Mouse (Mus musculus): ENCODE results near the gene Bri3.

The Bri3 gene

DNA sequence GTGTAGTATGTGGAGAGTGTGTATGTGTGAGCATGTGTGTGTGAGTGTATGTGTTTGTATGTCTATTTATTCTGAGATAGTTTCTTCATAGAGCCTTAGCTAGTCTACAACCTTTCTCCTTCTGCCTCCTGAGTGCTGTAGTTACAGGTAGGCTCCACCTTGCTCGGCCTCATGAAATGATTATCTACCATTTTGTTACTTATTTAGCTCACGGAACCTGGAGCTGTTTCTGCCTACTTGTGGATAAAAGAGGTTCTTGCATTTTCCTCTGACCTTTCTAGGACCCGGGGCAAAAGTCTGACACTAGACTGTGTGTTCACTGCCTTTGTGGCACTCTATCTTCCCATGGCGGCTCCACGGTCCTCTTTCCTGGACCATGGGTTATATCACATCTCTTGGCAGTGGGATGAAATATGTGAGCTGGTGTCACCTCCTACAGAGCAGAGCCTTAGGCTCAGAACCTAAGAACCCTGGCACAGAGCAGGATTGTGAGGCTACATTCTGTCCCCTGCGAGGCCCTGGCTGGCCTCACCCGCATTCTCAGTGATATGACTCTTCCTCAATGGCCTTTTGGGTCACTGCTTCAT lies at the start of gene Bri3:
Bri3 (plus strand) TSS at position 537 of the 587 bp plus-strand sequence.
- no peak for DNase-seq (ENCODE audit: extremely low read depth, low read depth, low spot score)

DNA sequence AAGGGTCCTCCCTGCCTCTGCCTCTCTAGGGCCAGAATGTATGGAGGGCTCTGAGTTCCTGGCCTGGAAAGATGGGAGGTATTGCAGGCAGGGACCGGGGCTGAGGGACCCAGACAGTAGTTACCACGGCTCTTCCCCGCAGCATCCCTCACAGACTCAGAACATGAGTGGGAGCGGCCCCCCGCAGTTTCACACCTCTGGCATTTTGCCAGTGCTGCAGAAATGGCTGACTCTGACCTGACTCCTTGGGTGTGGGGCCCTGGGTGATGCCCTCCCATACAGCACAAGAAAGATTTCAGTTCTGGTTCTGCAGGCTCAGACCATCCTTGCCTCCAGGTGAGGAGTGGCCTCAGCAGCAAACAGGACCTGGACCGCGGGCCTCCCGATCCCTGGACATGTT lies 48.7 kb upstream of the Bri3 start:
- no peak for DNase-seq (ENCODE audit: extremely low read depth, low read depth, low spot score)

DNA sequence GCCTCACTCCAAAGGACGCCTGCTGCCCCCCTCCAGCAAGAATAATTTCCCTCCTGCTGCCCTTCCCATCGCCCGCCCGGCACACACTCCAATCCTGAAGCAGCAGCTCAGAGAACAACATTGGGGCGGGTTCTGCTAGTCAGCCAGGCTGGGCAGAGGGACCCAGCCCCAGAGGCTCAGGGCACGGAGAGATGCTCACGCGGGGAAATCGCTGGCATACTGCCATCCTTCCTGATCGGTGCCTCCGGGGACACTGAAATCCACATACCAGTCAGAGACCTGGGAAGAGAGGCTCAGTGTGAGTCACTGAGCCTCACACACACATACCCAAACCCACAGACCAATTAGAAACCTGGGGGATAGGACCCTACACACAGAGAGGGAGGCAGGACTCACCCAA lies 43.6 kb upstream of the Bri3 start:
- DNase-seq (ENCODE audit: extremely low read depth, low read depth, low spot score) = no peak

DNA sequence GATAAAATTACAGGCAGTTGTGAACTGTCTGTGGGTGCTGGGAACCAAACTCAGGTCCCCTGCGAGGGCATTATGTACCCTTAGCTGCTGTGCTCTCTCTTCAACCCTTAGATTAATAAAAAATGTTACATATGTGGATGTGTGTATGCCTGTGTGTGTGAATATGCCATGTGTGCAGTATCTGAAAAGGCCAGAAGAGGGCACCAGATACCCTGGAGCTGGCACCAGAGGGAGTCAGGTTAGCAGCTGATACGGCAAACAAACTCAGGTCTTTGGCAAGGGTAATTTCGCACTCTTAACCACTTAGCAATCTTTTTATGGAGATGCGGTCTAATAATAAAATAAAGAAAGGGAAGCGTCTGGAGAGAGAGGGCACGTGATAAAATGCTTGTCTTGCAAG lies 41.8 kb upstream of the Bri3 start:
- no peak for DNase-seq (ENCODE audit: extremely low read depth, low read depth, low spot score)

DNA sequence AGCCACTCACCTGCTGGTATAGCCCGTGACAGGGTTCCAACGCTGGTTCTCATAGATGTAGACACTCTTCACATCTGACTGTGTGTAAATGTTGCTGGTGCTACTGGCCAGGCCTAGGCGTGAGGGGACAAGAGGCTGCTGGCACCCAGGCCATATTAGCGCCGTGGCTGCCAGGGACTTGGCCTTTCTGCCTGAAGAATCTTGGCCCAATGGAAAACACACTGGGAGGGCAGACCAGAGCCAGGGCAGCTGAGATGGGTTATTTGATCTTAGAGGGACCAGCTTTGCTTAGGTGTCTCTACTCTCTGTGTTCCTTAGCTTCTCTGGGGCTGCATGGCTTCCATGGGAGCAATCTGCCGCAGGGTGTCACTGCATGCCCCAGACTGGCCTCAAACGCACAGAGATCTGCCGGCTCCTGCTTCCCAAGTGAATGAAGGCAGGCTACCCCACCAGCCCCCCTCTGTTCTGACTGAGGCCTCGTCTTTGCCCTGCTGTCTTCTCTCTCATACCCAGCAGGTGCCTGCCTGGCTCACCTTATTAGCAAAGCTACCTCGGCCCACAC lies 40.8 kb upstream of the Bri3 start:
- no peak for DNase-seq (ENCODE audit: extremely low read depth, low read depth, low spot score)

DNA sequence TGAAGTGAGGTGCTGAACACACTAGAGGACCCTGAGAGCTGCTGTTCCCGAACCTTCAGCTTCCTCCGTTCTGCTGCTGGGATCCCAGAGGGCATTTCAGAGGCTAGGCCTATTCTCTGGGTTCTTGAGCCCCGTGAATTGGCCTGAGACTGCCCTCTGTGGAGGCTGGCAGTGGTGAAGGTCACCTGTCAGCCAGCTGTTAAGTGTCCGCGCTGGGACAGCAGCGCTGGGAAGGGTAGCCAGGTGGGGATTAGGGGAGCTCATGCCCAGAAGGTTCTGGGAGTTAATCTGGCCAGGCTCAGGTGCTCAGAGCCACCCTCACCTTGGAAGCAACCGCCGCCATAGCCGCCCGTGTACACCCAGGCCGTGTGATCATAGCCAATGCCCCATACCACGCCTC lies 39.9 kb upstream of the Bri3 start:
- DNase-seq (ENCODE audit: extremely low read depth, low read depth, low spot score) = no peak

DNA sequence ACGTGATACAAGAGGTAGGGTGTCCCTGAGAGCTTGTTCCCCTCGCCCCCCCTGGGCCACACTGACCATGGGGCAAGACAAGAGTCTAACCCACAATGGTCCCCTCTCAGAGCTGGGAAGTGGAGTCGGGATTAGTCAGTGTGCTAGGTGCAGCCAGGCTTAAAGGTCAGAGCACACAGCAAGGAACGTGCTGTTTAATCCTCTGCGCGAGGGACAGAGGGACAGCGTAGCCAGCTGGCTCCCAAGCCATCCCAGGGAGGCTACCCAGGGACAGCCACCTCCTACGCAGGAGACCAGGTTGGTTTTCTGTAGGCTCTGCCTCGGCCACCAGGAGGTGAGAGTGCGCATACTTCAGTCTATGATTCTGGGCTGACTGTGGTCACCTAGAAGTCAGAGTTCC lies 39.3 kb upstream of the Bri3 start:
- no peak for DNase-seq (ENCODE audit: extremely low read depth, low read depth, low spot score)

DNA sequence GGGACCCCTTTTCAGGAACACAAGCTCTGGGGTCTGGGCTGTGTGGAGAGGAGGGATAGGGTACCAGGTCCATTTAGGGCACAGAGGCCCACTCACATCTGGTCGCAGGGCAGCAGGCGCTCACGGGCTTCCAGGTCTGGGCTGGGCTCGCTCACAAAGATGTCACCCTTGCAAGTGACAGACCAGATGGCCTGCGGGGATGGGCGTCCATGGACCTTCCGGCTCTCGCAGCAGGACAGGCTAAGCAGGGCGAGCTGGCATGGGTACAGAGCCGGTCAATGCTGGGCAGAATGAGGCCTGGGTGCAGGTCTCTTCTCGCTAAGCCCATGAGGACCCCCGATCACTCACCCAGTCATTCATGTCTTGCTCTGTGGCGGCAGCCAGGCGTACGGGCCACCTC lies 38.2 kb upstream of the Bri3 start:
- DNase-seq (ENCODE audit: extremely low read depth, low read depth, low spot score) = no peak

DNA sequence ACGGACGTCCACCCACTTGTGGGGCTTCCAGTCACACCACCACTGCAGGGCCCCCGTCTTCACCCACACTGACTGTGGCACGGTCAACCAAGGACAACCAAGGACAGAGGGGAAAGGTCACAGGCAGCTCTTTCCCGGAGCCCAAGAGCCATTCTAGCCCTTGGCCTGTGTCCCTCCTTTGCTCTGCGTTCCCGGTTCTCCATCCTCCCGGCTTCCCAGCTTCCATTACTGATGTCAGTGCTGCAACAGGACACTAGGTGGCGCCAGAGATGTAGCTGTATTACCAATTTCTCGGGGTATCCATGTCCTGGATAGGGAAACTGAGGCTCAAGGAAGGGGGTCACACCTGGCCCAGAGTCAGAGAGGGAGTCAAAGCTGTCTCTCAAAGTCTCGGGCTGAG lies 36.8 kb upstream of the Bri3 start:
- no peak for DNase-seq (ENCODE audit: extremely low read depth, low read depth, low spot score)

DNA sequence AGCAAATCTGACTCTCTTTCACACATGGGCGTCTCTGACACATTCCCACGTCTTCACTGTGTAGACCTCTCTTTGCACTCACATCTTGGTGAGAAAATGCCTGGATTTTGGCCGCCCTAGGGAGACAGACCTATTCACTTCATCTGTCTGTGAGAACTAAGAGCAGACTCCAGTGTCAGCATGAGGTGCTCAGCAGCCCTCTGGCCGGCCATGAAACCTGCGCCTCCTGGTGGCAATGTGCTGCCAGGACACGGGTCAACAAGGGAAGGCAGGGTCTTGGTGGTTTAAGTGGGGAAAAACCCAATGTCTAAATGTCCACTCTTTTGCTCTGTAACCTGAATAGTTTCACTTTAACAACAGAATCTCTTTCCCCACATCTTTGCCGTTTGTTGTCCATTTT lies 29.8 kb upstream of the Bri3 start:
- no peak for DNase-seq (ENCODE audit: extremely low read depth, low read depth, low spot score)

DNA sequence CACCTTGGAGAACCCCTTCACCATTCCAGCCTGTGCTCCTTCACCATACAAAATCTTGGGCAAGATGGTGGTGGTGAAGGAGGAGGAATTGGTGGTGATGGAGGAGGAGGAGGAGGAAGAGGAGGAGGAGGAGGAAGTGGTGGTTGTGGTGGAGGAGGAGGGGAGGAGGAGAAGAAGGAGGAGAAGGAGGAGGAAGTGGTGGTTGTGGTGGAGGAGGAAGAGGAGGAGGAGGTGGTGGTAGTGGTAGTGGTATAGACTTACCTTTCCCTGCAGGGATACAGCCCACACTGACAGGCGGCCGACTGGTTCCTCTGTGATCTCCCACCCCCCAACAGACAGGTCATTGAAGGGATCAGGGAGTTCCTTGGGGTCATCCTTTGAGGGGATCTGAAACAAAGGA lies 28.2 kb upstream of the Bri3 start:
- DNase-seq (ENCODE audit: extremely low read depth, low read depth, low spot score) = no peak

DNA sequence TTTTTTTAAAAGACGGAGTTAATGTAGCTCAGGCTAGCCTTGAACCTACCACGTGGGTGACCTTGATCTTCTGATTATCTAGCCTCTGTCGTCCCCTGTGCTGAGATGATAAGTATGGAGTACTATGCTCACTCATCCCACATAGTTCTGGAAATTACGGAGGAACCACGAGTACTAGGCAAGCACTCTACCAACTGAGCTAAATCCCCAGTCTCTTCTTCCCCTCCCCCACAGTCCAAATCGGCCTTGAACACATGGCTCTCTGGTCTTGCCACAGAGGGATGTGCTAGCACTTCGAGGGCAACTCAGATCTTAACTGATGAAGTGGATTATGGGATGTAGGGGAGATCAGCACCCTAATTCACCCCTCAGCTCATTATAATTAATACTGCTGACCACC lies 26.2 kb upstream of the Bri3 start:
- DNase-seq (ENCODE audit: extremely low read depth, low read depth, low spot score) = no peak

DNA sequence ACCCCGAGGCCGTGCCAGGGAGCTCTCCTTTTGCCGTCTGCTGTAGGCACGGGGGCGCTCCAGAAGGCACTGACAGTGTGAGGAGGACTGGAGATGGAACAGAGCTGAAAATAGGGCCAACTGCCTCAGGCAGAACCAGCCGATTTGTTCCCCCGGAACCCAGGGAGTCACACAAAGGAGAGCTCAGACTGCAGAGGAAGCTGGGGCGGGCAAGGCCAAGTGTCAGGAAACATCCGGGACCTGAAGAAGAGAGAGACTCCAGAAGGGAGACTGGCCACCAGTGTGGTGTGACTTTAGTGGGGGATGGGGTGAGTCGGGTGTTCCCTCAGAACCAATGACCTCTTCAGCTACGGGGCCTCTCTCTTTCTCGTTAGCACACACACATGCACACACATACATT lies 24.9 kb upstream of the Bri3 start:
- DNase-seq (ENCODE audit: extremely low read depth, low read depth, low spot score) = no peak

DNA sequence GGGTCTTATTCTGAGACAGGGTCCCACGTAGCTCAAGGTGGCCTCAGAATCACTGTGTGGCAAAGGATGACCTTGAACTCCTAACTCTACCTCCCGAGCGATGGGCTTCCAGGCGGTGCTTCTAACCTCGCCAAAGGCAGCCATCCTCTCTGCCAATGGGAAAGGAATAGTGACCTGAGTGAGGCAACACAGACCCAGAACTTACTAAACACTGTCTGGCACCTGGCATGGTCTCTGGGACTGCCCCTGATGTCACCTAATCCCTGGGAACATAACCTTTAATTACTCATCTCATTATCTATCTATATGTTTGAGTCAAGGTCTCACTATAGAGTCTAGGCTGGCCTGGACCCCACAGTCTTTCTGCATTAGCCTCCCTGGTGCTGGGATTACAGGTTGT lies 24.3 kb upstream of the Bri3 start:
- DNase-seq (ENCODE audit: extremely low read depth, low read depth, low spot score) = no peak

DNA sequence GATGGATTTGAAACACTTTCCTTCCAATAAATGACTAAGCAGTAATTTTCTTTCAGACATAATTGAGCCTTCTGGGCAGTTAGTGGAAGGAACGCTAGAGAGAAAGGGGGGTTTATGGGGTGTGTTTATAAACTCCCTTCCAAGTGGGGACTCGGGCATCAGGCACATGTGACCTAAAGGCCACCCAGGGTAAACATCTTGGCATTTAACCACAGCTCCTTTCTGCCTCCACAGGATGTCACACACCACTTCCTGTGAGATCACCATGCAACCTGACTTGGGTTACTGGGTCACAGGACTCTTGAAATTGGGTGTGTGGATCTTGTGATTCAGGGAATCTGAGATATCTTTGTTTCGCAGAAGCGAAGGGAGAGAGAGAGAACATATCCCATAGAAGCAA lies 22.9 kb upstream of the Bri3 start:
- DNase-seq (ENCODE audit: extremely low read depth, low read depth, low spot score) = no peak

DNA sequence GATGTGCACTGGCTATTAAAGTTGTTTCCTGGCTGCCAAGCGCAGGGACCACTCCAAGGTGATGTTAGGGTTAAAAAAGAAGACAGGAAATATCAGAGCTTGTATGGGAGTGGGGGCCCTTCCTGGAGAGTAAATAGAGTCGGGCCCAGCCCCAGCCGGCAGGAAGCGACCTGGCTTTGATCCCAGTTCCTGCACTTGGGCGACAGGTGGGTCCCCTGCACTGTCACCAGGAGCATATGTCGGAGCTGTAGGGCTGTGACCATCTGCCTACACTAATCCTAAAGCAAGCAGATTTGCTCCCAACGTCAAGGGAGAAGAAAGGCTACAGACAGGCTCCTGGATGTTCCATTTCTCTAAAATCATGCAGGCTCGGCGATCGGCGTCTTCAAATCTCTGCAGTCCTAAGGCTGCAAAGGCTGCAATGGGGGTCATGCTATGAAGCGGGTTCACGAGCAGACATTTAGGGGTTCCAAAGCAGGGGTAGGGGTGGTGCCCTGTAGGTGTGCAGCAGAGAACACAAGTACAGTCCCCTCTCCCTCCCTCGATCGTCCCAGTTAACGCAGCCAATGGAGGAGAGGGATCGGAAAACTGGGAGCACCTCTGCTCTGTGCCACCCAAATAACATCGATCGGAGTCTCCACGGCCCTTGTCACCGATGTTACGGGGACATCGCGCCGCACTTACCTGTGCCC lies 21.3 kb upstream of the Bri3 start:
- no peak for DNase-seq (ENCODE audit: extremely low read depth, low read depth, low spot score)

DNA sequence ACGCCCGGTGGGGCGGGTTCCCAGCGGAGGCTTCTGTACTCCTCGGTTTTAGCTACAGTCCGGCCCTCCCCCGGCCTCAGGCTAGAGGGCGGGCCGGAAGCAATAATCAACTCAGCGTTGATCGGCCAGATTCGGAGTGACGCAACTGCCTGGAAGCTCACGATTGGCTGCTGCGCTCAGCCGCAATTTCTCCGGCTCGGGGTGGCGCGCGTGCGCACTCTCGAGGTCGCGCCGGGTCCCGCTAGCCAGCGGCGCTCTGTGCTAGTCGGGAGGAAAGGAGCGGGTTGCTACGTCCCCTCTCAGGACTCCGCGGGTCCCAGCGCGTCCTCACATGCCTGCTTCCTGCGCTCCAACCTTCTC lies 20.8 kb upstream of the Bri3 start, which contains the start of gene Tecpr1:
Tecpr1 (minus strand) TSS at position 113 of the 360 bp plus-strand sequence.
- DNase-seq (ENCODE audit: extremely low read depth, low read depth, low spot score) = peak; percentile 76

DNA sequence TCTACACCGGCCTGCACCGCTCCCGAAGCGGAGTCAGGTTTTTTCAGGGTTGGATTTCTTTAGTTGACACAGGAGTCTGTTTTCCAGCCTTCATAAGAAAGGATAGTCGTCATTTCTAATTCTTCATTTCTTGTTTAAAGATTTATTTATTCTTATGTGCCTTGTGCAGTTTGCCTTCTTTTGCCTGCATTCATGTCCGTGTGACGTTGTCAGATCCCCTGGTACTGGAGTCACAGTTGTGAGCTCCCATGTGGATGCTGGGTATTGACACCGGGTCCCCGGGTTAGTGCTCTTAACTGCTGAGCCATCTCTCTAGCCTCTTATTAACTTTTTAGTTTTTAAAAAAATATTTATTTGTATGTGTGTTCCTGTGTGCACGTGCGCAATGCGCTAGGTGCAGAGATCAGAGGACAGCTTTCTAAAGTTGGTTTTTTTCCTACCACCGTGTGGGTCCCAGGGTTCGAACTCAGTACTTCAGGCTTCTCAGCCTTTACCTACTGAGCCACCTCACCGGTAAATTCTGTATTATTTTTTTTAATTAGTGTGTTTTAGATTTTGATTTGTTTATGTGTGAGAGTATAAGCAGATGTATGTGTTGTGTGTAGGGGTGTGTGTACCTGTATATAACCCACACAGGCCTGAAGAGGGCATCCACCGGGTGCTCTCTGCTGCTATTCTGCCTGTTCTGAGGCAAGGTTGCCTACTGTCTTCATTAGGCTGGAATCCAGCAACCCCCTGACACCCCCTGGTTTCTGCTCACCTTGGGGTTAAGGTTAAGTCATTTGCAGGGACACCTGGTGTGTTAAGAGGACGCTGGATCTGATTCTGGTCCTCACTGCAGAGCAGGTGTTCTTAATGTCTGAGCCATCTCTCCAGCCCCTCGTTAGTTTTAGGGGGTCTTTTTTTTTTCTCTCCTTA lies 20.1 kb upstream of the Bri3 start:
- DNase-seq (ENCODE audit: extremely low read depth, low read depth, low spot score) = no peak

DNA sequence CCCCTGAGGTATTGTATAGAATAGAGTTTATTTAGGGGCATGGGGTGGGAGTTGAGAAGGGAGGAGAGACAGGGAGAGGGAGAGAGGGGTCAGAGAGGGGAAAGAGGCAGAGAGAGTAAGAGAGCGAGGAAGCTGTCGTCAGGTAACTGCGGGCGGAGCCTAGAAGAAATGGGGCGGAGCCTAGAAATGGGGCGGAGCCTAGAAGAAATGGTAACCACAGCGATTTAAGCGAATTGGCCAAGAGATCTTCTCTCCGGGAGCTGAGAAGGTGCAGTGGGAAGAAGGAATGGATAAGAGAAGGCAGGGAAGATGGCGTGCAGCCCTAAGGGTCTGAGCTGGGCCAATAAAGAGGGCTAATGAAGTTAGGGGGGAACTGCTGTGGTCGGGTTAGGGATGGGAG lies 18.0 kb upstream of the Bri3 start:
- no peak for DNase-seq (ENCODE audit: extremely low read depth, low read depth, low spot score)

DNA sequence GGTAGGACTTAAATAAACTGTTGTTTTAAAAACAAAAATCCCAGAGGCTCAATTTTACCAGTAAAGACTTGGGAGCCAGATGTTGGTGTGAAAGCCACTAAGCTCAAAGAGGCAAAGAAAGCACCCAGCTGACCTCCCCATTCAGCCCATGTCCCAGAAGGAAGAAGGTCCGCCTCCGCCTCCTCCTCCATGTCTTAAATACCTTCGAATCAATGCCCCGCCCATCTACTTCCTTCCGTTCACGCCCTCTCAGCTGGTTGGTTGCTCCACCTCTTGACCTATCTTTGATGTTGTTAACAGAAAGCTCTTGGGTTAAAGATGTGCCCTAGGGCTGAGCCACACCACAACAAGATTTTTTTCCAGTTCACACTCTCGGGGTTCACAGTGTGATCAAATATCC lies 14.0 kb upstream of the Bri3 start:
- DNase-seq (ENCODE audit: extremely low read depth, low read depth, low spot score) = no peak

DNA sequence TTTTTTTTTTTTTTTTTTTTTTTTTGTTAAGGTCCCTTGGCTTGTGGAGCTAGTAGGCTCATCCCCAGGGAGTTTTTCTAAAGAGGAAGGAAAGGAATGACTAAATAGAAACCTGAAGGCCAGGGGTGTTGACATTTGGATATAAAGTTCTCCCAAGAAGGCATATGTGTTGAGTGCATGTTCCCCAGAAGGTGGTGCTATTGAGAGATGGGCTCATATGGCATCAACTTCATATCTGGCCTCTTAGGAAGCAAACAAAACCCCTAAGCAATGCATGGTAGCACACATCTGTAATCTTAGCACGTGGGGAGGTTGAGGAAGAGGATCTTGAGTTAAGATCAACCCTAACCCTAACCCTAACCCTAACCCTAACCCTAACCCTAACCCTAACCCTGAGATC lies 12.8 kb upstream of the Bri3 start:
- DNase-seq (ENCODE audit: extremely low read depth, low read depth, low spot score) = no peak

DNA sequence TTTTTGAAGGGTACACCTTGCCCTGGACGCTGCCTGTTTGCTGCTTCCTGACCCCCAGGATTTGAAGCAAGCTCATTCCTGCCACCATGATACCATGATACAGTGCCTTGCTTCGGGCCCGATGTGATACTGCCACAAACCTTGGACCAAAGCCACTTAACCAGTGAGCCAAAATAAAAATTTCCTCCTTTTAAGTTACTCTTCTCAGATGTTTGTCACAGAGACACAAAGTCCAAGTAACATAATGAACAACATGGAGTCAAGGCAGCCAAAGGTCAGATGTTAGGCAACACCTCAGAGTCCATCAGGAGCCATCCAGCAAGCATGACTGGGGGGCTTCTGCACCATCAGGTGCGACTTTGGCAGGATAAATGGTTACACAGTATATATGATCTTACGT lies 11.7 kb upstream of the Bri3 start:
- DNase-seq (ENCODE audit: extremely low read depth, low read depth, low spot score) = no peak

Data from fat pad, adult 2 months (tissue).